Mouse (Mus musculus) adrenal gland, postnatal 0 days (tissue): ENCODE results near the gene Cpped1. TPM values are rescaled to one million over a fixed set of nuclear protein-coding genes. Genes with fewer than 3 reads are reported as not detected.

Experiments
- polyA plus RNA-seq: library from polyadenylated mRNA; unstranded; fragments of >200 nt; fragmentation: Nextera tagmentation; extraction: Ambion mirVana; gene quantifications from 2 replicates; pipeline ENCODE4 v1.2.1, GENCODE M21; 2015

Cpped1 gene
- polyA plus RNA-seq, result 22.8 and 28.3 TPM in 2 replicates

GRCm38 (mm10) chr16:11909035-11909591 lies at the start of gene Cpped1:
Gene Cpped1, minus strand, starts transcription at chr16:11909445.

Other genes starting within 250 kb of the Cpped1 start
- 5.6 and 15.4 TPM in 2 replicates for gene Shisa9, start 74.7 kb upstream of the Cpped1 start, polyA plus RNA-seq